Mouse (Mus musculus) CD4-positive, CD25-positive, alpha-beta regulatory T cell, adult 9 weeks (primary cell): ENCODE results near the gene Tmem26. TPM values are rescaled to one million over a fixed set of nuclear protein-coding genes. Genes with fewer than 3 reads are reported as not detected.

Experiments used
- polyA plus RNA-seq: library from polyadenylated mRNA; unstranded; fragments of 100-300 nt; shearing (Covaris generic); gene quantifications from one replicate; pipeline ENCODE4 v1.2.1, GENCODE M21; 2017

Gene Tmem26
- polyA plus RNA-seq = 1.3 TPM

GRCm38 (mm10) chr10:68723568-68724360 is at the start of gene Tmem26:
Gene Tmem26 (plus strand): TSS chr10:68723646.

Other genes with a start within 250 kb of the Tmem26 start
- 5.6 TPM for gene Cabcoco1, start 181.8 kb upstream of the Tmem26 start, polyA plus RNA-seq